Mouse (Mus musculus): ENCODE results near the gene Gm49450.
"Not testable (repeated sequence)": the region's sequence is repeated elsewhere in the genome, so short reads cannot be mapped to it uniquely, and the experiment has no call there.

The Gm49450 gene

GRCm38 (mm10) chr15:98956000-98956399, 2.6 kb upstream of the Gm49450 start:
- in situ Hi-C loops (cut with MseI, MboI), result no loop called here

GRCm38 (mm10) chr15:98955324-98955723, 2.0 kb upstream of the Gm49450 start:
- in situ Hi-C loops (cut with MseI, MboI), result no loop called here

- in situ Hi-C loops (cut with MseI, MboI), result no loop called here
Observed at GRCm38 (mm10) chr15:98954425-98955253, 1.3 kb upstream of the Gm49450 start.

- in situ Hi-C loops (cut with MseI, MboI), result no loop called here
Observed at GRCm38 (mm10) chr15:98952751-98953400, 475 bp downstream of the Gm49450 start.

GRCm38 (mm10) chr15:98952063-98952455, 1.3 kb downstream of the Gm49450 start:
- in situ Hi-C loops (cut with MseI, MboI), result no loop called here

- in situ Hi-C loops (cut with MseI, MboI), result not testable (repeated sequence)
Observed at GRCm38 (mm10) chr15:98951122-98952062, 2.0 kb downstream of the Gm49450 start.

- in situ Hi-C loops (cut with MseI, MboI), result no loop called here
Observed at GRCm38 (mm10) chr15:98949607-98949892, 3.8 kb downstream of the Gm49450 start.

- in situ Hi-C loops (cut with MseI, MboI), result no loop called here
Observed at GRCm38 (mm10) chr15:98948857-98949606, 4.3 kb downstream of the Gm49450 start.

- in situ Hi-C loops (cut with MseI, MboI), result no loop called here
Observed at GRCm38 (mm10) chr15:98948382-98948781, 5.0 kb downstream of the Gm49450 start.

GRCm38 (mm10) chr15:98947884-98948283, 5.5 kb downstream of the Gm49450 start:
- in situ Hi-C loops (cut with MseI, MboI), result no loop called here

- in situ Hi-C loops (cut with MseI, MboI), result no loop called here
Observed at GRCm38 (mm10) chr15:98943133-98943532, 10.2 kb downstream of the Gm49450 start.

GRCm38 (mm10) chr15:98942081-98942480, 11.3 kb downstream of the Gm49450 start:
- in situ Hi-C loops (cut with MseI, MboI), result no loop called here

GRCm38 (mm10) chr15:98941539-98941938, 11.8 kb downstream of the Gm49450 start:
- in situ Hi-C loops (cut with MseI, MboI), result no loop called here

GRCm38 (mm10) chr15:98940816-98941215, 12.5 kb downstream of the Gm49450 start:
- in situ Hi-C loops (cut with MseI, MboI), result no loop called here

- in situ Hi-C loops (cut with MseI, MboI), result no loop called here
Observed at GRCm38 (mm10) chr15:98934217-98934839, 19.0 kb downstream of the Gm49450 start, which contains the start of gene Tuba1b. Gene Tuba1b (minus strand): TSS chr15:98934565.

- in situ Hi-C loops (cut with MseI, MboI), result no loop called here
Observed at GRCm38 (mm10) chr15:98933833-98934216, 19.5 kb downstream of the Gm49450 start.

GRCm38 (mm10) chr15:98933004-98933671, 20.2 kb downstream of the Gm49450 start:
- in situ Hi-C loops (cut with MseI, MboI), result not testable (repeated sequence)

- in situ Hi-C loops (cut with MseI, MboI), result no loop called here
Observed at GRCm38 (mm10) chr15:98930998-98931397, 22.4 kb downstream of the Gm49450 start.

GRCm38 (mm10) chr15:98930017-98930734, 23.2 kb downstream of the Gm49450 start:
- in situ Hi-C loops (cut with MseI, MboI), result no loop called here

Data from mouse trophoblast stem cell (cell line).